Mouse (Mus musculus) kidney, adult 2 months (tissue): ENCODE measurements at regions not wholly inside any gene's neighbourhood (a gene's known extent, or its start where the extent isn't known, plus 50 kb on each side); places are given as distances from the start of the nearest gene placed in this dataset.
A peak's percentile ranks its signal among the peaks of the same experiment; 100 is the strongest.

Source experiments
- CTCF ChIP-seq: fragments of 200-500 bp; conservative IDR thresholded peaks from 2 replicates; pipeline ENCODE4 v1.5.1; 2011; ENCODE audit warnings: low read depth, mild to moderate bottlenecking, control low read depth, low read length, moderate library complexity, mixed read lengths; ENCODE audit not compliant: insufficient read depth, insufficient read length
- POLR2A ChIP-seq: fragments of 200-500 bp; IDR thresholded peaks from one replicate; pipeline ENCODE4 v1.6.1; 2011; ENCODE audit warnings: low read depth, low read length, control low read depth

GRCm38 (mm10) chr1:136768969-136769401 lies 144.3 kb downstream of the Zfp281 start:
- TF ChIP-seq CTCF (0 out of 2 replicates have a peak, but pooled peaks have one; percentile 21), POLR2A (no peak)
